Mouse (Mus musculus): Measurements from ENCODE around the gene Ccdc130.
A peak's percentile ranks its signal among the peaks of the same experiment; 100 is the strongest.

Ccdc130 gene

GRCm38 (mm10) chr8:84237542-84238229 is 32.5 kb downstream of the Ccdc130 start:
- DNase-seq (ENCODE audit: low read depth, low spot score), result no peak

- DNase-seq (ENCODE audit: low read depth, low spot score), result peak; percentile 100
These were observed 33.1 kb downstream of the Ccdc130 start, which contains the start of gene Zswim4 for GRCm38 (mm10) chr8:84236998-84237473. Zswim4 (minus strand) TSS chr8:84237055.

GRCm38 (mm10) chr8:84236410-84236997 is 33.7 kb downstream of the Ccdc130 start:
- DNase-seq (ENCODE audit: low read depth, low spot score), result no peak

- no peak for DNase-seq (ENCODE audit: low read depth, low spot score)
These were observed 34.3 kb downstream of the Ccdc130 start for GRCm38 (mm10) chr8:84235746-84236409.

- DNase-seq (ENCODE audit: low read depth, low spot score), result no peak
These were observed 37.1 kb downstream of the Ccdc130 start for GRCm38 (mm10) chr8:84233055-84233454.

- no peak for DNase-seq (ENCODE audit: low read depth, low spot score)
These were observed 39.4 kb downstream of the Ccdc130 start for GRCm38 (mm10) chr8:84230735-84231134.

- DNase-seq (ENCODE audit: low read depth, low spot score), result no peak
These were observed 46.7 kb downstream of the Ccdc130 start for GRCm38 (mm10) chr8:84223322-84224029.

- DNase-seq (ENCODE audit: low read depth, low spot score), result no peak
These were observed 47.5 kb downstream of the Ccdc130 start for GRCm38 (mm10) chr8:84222566-84223165.

GRCm38 (mm10) chr8:84220105-84220504 is 50.1 kb downstream of the Ccdc130 start:
- DNase-seq (ENCODE audit: low read depth, low spot score), result no peak

GRCm38 (mm10) chr8:84218143-84218542 is 52.0 kb downstream of the Ccdc130 start:
- DNase-seq (ENCODE audit: low read depth, low spot score), result no peak

- no peak for DNase-seq (ENCODE audit: low read depth, low spot score)
These were observed 53.0 kb downstream of the Ccdc130 start for GRCm38 (mm10) chr8:84217206-84217605.

- DNase-seq (ENCODE audit: low read depth, low spot score), result no peak
These were observed 56.9 kb downstream of the Ccdc130 start for GRCm38 (mm10) chr8:84213277-84213676.

- DNase-seq (ENCODE audit: low read depth, low spot score), result no peak
These were observed 58.2 kb downstream of the Ccdc130 start for GRCm38 (mm10) chr8:84211881-84212563.

- no peak for DNase-seq (ENCODE audit: low read depth, low spot score)
These were observed 59.0 kb downstream of the Ccdc130 start for GRCm38 (mm10) chr8:84211202-84211601.

GRCm38 (mm10) chr8:84210167-84210791 is 59.9 kb downstream of the Ccdc130 start:
- DNase-seq (ENCODE audit: low read depth, low spot score), result peak; percentile 83

GRCm38 (mm10) chr8:84208381-84209380 is 61.5 kb downstream of the Ccdc130 start:
- DNase-seq (ENCODE audit: low read depth, low spot score), result no peak

GRCm38 (mm10) chr8:84207811-84208210 is 62.4 kb downstream of the Ccdc130 start:
- no peak for DNase-seq (ENCODE audit: low read depth, low spot score)

All from mesoderm, embryonic 11.5 days (tissue).